Mouse (Mus musculus) adrenal gland, adult 18-20 months (tissue): ENCODE results near the gene Pagr1b. TPM values are rescaled to one million over a fixed set of nuclear protein-coding genes. Genes with fewer than 3 reads are reported as not detected.

ENCODE experiments used
- DNase-seq, 2 experiments: peaks; one replicate each; pipeline ENCODE4 v3.0.0; 2021 to 2022; ENCODE audit warnings: low spot score in 2 of 2
- microRNA-seq, 2 experiments: library from miRNA; unstranded; fragments of <30 nt; microRNA quantifications; one replicate each; pipeline ENCODE4 v1.2.0; 2021; ENCODE audit warnings: borderline number of aligned reads in 2 of 2
- total RNA-seq, 2 experiments: library from RNA; stranded (reverse); gene quantifications; 1 replicate in 1 of 2; 2 replicates in 1 of 2; pipeline ENCODE4 v1.2.3; 2021

The Pagr1b gene
- total RNA-seq, 2 experiments from 2014 or later, result 1.3 to 3.0 TPM

- no peak for DNase-seq
These were observed 64.5 kb downstream of the Pagr1b start for GRCm38 (mm10) chr7:126951741-126952140.

Small RNA genes lying within 50 kb of the gene (microRNA-seq; reads per million reads assigned to microRNA genes)
- 0 reads per million in 2 experiments for gene Gm44343

Other genes starting within 250 kb of the Pagr1b start
- gene Ypel3, start 239.5 kb downstream of the Pagr1b start, total RNA-seq, result 10 to 100 TPM; 93.7 to 95.0 TPM
- under 1 TPM; 0.53 to 0.64 TPM for gene Tbx6, start 235.0 kb downstream of the Pagr1b start, total RNA-seq
- 10 to 100 TPM; 75.4 to 85.9 TPM for gene Ppp4c, start 224.0 kb downstream of the Pagr1b start, total RNA-seq
- gene Fam57b, start 218.8 kb downstream of the Pagr1b start, total RNA-seq, result 10 to 100 TPM; 17.1 to 63.4 TPM
- gene 4930451I11Rik, start 184.8 kb downstream of the Pagr1b start, total RNA-seq, result not detected
- gene Doc2a, start 169.1 kb downstream of the Pagr1b start, total RNA-seq, result under 1 TPM; 0.13 to 0.50 TPM
- 10 to 100 TPM in 1 of 2 experiments, 1 to 10 TPM in 1; 9.8 to 11.8 TPM for gene Hirip3, start 154.5 kb downstream of the Pagr1b start, total RNA-seq
- gene Ino80e, start 154.1 kb downstream of the Pagr1b start, total RNA-seq, result 10 to 100 TPM; 38.4 to 42.5 TPM
- 10 to 100 TPM; 67.1 to 70.6 TPM for gene Taok2, start 131.8 kb downstream of the Pagr1b start, total RNA-seq
- 10 to 100 TPM; 30.7 to 32.8 TPM for gene Tmem219, start 93.6 kb downstream of the Pagr1b start, total RNA-seq
- 10 to 100 TPM; 18.7 to 21.8 TPM for gene Kctd13, start 87.6 kb downstream of the Pagr1b start, total RNA-seq
- 1 to 10 TPM; 1.6 to 1.7 TPM for gene Asphd1, start 66.9 kb downstream of the Pagr1b start, total RNA-seq
- 10 to 100 TPM; 46.6 to 84.4 TPM for gene Sez6l2, start 65.9 kb downstream of the Pagr1b start, total RNA-seq
- 10 to 100 TPM; 75.0 to 82.1 TPM for gene Cdipt, start 40.6 kb downstream of the Pagr1b start, total RNA-seq
- under 1 TPM; 0.42 to 0.70 TPM for gene Cdiptos, start 40.4 kb downstream of the Pagr1b start, total RNA-seq
- 100 to 1,000 TPM in 1 of 2 experiments, 10 to 100 TPM in 1; 92.6 to 135 TPM for gene Mvp, start 1.9 kb downstream of the Pagr1b start, total RNA-seq
- gene Pagr1a, start 868 bp upstream of the Pagr1b start, total RNA-seq, result 10 to 100 TPM in 1 of 2 experiments, 1 to 10 TPM in 1; 5.5 to 16.5 TPM
- 10 to 100 TPM; 12.9 to 27.0 TPM for gene Gm42742, start 4.6 kb upstream of the Pagr1b start, total RNA-seq
- gene Prrt2, start 4.7 kb upstream of the Pagr1b start, total RNA-seq, result 1 to 10 TPM; 3.7 to 4.4 TPM
- gene Maz, start 10.6 kb upstream of the Pagr1b start, total RNA-seq, result 100 to 1,000 TPM in 1 of 2 experiments, 10 to 100 TPM in 1; 86.0 to 132 TPM
- gene Kif22, start 26.0 kb upstream of the Pagr1b start, total RNA-seq, result 1 to 10 TPM; 1.7 to 2.4 TPM
- gene Zg16, start 70.8 kb upstream of the Pagr1b start, total RNA-seq, result not detected
- 1 to 10 TPM in 1 of 2 experiments, under 1 TPM in 1; 0.96 to 1.6 TPM for gene AI467606, start 74.9 kb upstream of the Pagr1b start, total RNA-seq
- under 1 TPM; 0.30 to 0.51 TPM for gene Qprt, start 105.7 kb upstream of the Pagr1b start, total RNA-seq
- 1 to 10 TPM in 1 of 2 experiments, under 1 TPM in 1; 0.89 to 1.3 TPM for gene Spn, start 121.3 kb upstream of the Pagr1b start, total RNA-seq
- gene Cd2bp2, start 179.6 kb upstream of the Pagr1b start, total RNA-seq, result 10 to 100 TPM; 51.6 to 62.3 TPM
- 10 to 100 TPM; 43.3 to 47.5 TPM for gene Tbc1d10b, start 192.0 kb upstream of the Pagr1b start, total RNA-seq
- 10 to 100 TPM in 1 of 2 experiments, under 1 TPM in 1; 0.66 to 16.3 TPM for gene Mylpf, start 192.4 kb upstream of the Pagr1b start, total RNA-seq
- gene Zfp553, start 216.6 kb upstream of the Pagr1b start, total RNA-seq, result 10 to 100 TPM; 12.6 to 14.8 TPM
- gene Sept1, start 216.6 kb upstream of the Pagr1b start, total RNA-seq, result 1 to 10 TPM; 7.8 to 8.7 TPM
- gene Zfp771, start 227.8 kb upstream of the Pagr1b start, total RNA-seq, result 10 to 100 TPM; 23.6 to 29.6 TPM
- 10 to 100 TPM; 27.9 to 29.5 TPM for gene Dctpp1, start 244.2 kb upstream of the Pagr1b start, total RNA-seq